Mouse (Mus musculus) hindbrain, embryonic 11.5 days (tissue): ENCODE measurements at regions not wholly inside any gene's neighbourhood (a gene's known extent, or its start where the extent isn't known, plus 50 kb on each side); places are given as distances from the start of the nearest gene placed in this dataset.
"Not testable (repeated sequence)": the region's sequence is repeated elsewhere in the genome, so short reads cannot be mapped to it uniquely, and the experiment has no call there.

Experiments used
- ATAC-seq: fragments of 200-750 bp; cut with Nextera tagmentation; 2 replicates; pipeline ENCODE4 v1.8.0; 2017; ENCODE audit warnings: mild to moderate bottlenecking, moderate TSS enrichment, moderate library complexity; ENCODE audit not compliant: low FRiP score
- DNase-seq: peaks from one replicate; pipeline ENCODE4 v3.0.0-alpha.2; 2015; ENCODE audit warnings: low spot score
- H3K27ac ChIP-seq: fragments of 300-500 bp; sonication (generic); 2 replicates; pipeline ENCODE4 v1.5.1; 2014; ENCODE audit warnings: mild to moderate bottlenecking, low read depth, low read length
- H3K27me3 ChIP-seq: fragments of 300-500 bp; sonication (generic); 2 replicates; pipeline ENCODE4 v1.6.1; 2014; ENCODE audit warnings: mild to moderate bottlenecking, low read length, moderate library complexity, mixed read lengths; ENCODE audit not compliant: control insufficient read depth, insufficient read depth
- H3K36me3 ChIP-seq: fragments of 300-500 bp; sonication (generic); 2 replicates; pipeline ENCODE4 v1.6.1; 2014; ENCODE audit warnings: mild to moderate bottlenecking, low read length, moderate library complexity, mixed read lengths; ENCODE audit not compliant: control insufficient read depth, insufficient read depth
- H3K4me1 ChIP-seq: fragments of 300-500 bp; sonication (generic); replicated peaks from 2 replicates; pipeline ENCODE4 v1.6.1; 2014; ENCODE audit warnings: low read length, mixed read lengths; ENCODE audit not compliant: control insufficient read depth, insufficient read depth
- H3K4me2 ChIP-seq: fragments of 300-500 bp; sonication (generic); replicated peaks from 2 replicates; pipeline ENCODE4 v1.6.1; 2014; ENCODE audit warnings: mild to moderate bottlenecking, low read depth, low read length
- H3K4me3 ChIP-seq: fragments of 300-500 bp; sonication (generic); 2 replicates; pipeline ENCODE4 v1.5.1; 2014; ENCODE audit warnings: low read depth, low read length
- H3K9ac ChIP-seq: fragments of 300-500 bp; sonication (generic); 2 replicates; pipeline ENCODE4 v1.6.1; 2014; ENCODE audit warnings: low read depth, low read length
- H3K9me3 ChIP-seq: fragments of 300-500 bp; sonication (generic); 2 replicates; pipeline ENCODE4 v1.6.1; 2016; ENCODE audit warnings: low read length; ENCODE audit not compliant: control insufficient read depth
- WGBS: fragments of 180-500 bp; shearing (Covaris S2); extraction: QIAGEN DNeasy Blood & Tissue Kit; methylation state at CpG from one replicate; pipeline ENCODE4 v1.1.7; 2014; 5-methylcytosine and 5-hydroxymethylcytosine counted together

- Histone ChIP-seq H3K4me3 (no peak overlapping the region), H3K9me3 (no peaks in the 10 kb centered on the region), H3K4me2 (no peak overlapping the region), H3K27ac (no peak overlapping the region), H3K27me3 (no peaks in the 10 kb centered on the region), H3K4me1 (no peaks in the 10 kb centered on the region), H3K9ac (no peak overlapping the region), H3K36me3 (no peaks in the 10 kb centered on the region)
- DNase-seq (no peak), ATAC-seq (no peak)
- 80% methylated on average over 5 of the region's 5 CpGs for WGBS
Measured at GRCm38 (mm10) chr3:109254957-109255356, 85.5 kb upstream of the Vav3 start.

- no peak overlapping the region for H3K4me2 ChIP-seq
- no peaks in the 10 kb centered on the region for H3K9me3 ChIP-seq
- 75% methylated on average over 5 of the region's 5 CpGs for WGBS
- H3K9ac ChIP-seq, result no peak overlapping the region
- H3K4me1 ChIP-seq, result no peaks in the 10 kb centered on the region
- no peak overlapping the region for H3K4me3 ChIP-seq
- no peak for ATAC-seq
- H3K27ac ChIP-seq, result no peak overlapping the region
- no peaks in the 10 kb centered on the region for H3K36me3 ChIP-seq
- no peaks in the 10 kb centered on the region for H3K27me3 ChIP-seq
- DNase-seq, result no peak
Measured at GRCm38 (mm10) chr3:109256723-109257122, 83.7 kb upstream of the Vav3 start.

GRCm38 (mm10) chr3:109266947-109267346 is 73.5 kb upstream of the Vav3 start:
- not testable (repeated sequence) for H3K9ac ChIP-seq, H3K36me3 ChIP-seq, H3K4me2 ChIP-seq, H3K27ac ChIP-seq, ATAC-seq, H3K4me3 ChIP-seq, DNase-seq, H3K27me3 ChIP-seq, H3K4me1 ChIP-seq, H3K9me3 ChIP-seq
- WGBS, result 77% methylated on average over 7 of the region's 8 CpGs

GRCm38 (mm10) chr3:109270783-109271182 is 69.7 kb upstream of the Vav3 start:
- 69% methylated on average over 1 of the region's 1 CpGs for WGBS
- no peak for DNase-seq
- no peak for ATAC-seq

GRCm38 (mm10) chr3:109273074-109273801 is 67.2 kb upstream of the Vav3 start:
- DNase-seq, result peak; percentile 20
- no peak overlapping the region for H3K4me2 ChIP-seq
- 40% methylated on average over 5 of the region's 5 CpGs for WGBS
- no peaks in the 10 kb centered on the region for H3K27me3 ChIP-seq
- ATAC-seq, result peak; percentile 74
- no peaks in the 10 kb centered on the region for H3K4me1 ChIP-seq
- H3K9ac ChIP-seq, result no peak overlapping the region
- no peaks in the 10 kb centered on the region for H3K9me3 ChIP-seq
- no peaks in the 10 kb centered on the region for H3K36me3 ChIP-seq
- H3K4me3 ChIP-seq, result no peak overlapping the region
- peak overlapping the region; percentile 31; the same call in 1 of the 2 replicates for H3K27ac ChIP-seq

More at GRCm38 (mm10) chr3:109270783-109271182, 69.7 kb upstream of the Vav3 start:
- H3K9ac ChIP-seq, result no peak overlapping the region
- no peaks in the 10 kb centered on the region for H3K4me1 ChIP-seq
- H3K9me3 ChIP-seq, result no peaks in the 10 kb centered on the region
- no peak overlapping the region for H3K4me2 ChIP-seq
- no peaks in the 10 kb centered on the region for H3K36me3 ChIP-seq
- no peaks in the 10 kb centered on the region for H3K27me3 ChIP-seq
- no peak overlapping the region for H3K27ac ChIP-seq
- no peak overlapping the region for H3K4me3 ChIP-seq

- DNase-seq (no peak), ATAC-seq (peak; percentile 38; the same call in 1 of the 2 replicates)
- WGBS, result 81% methylated on average over 4 of the region's 4 CpGs
- Histone ChIP-seq H3K36me3 (no peaks in the 10 kb centered on the region), H3K4me3 (no peak overlapping the region), H3K27ac (no peak overlapping the region), H3K9ac (no peak overlapping the region), H3K4me1 (no peaks in the 10 kb centered on the region), H3K4me2 (no peak overlapping the region), H3K9me3 (no peaks in the 10 kb centered on the region), H3K27me3 (no peaks in the 10 kb centered on the region)
Measured at GRCm38 (mm10) chr3:109273802-109274155, 66.7 kb upstream of the Vav3 start.

GRCm38 (mm10) chr3:109279086-109279485 is 61.4 kb upstream of the Vav3 start:
- ATAC-seq, result no peak

GRCm38 (mm10) chr3:109286590-109286989 is 53.9 kb upstream of the Vav3 start:
- no peaks in the 10 kb centered on the region for H3K9me3 ChIP-seq
- no peaks in the 10 kb centered on the region for H3K27me3 ChIP-seq
- ATAC-seq, result no peak
- WGBS, result 64% methylated on average over 1 of the region's 1 CpGs
- H3K36me3 ChIP-seq, result no peaks in the 10 kb centered on the region
- no peak overlapping the region for H3K9ac ChIP-seq
- no peak overlapping the region for H3K27ac ChIP-seq
- no peak overlapping the region for H3K4me3 ChIP-seq
- H3K4me2 ChIP-seq, result no peak overlapping the region
- no peaks in the 10 kb centered on the region for H3K4me1 ChIP-seq
- DNase-seq, result no peak

More at GRCm38 (mm10) chr3:109279086-109279485, 61.4 kb upstream of the Vav3 start:
- DNase-seq, result no peak
- Histone ChIP-seq H3K4me2 (no peak overlapping the region), H3K9me3 (no peaks in the 10 kb centered on the region), H3K4me1 (no peaks in the 10 kb centered on the region), H3K27me3 (no peaks in the 10 kb centered on the region), H3K4me3 (no peak overlapping the region), H3K36me3 (no peaks in the 10 kb centered on the region), H3K9ac (no peak overlapping the region), H3K27ac (no peak overlapping the region)
- WGBS, result 68% methylated on average over 1 of the region's 1 CpGs
